Mouse (Mus musculus) Patski (cell line): ENCODE results near the gene Aip. TPM values are rescaled to one million over a fixed set of nuclear protein-coding genes. Genes with fewer than 3 reads are reported as not detected.
A peak's percentile ranks its signal among the peaks of the same experiment; 100 is the strongest.

Experiments used
- ATAC-seq: fragments of 100-300 bp; one replicate; pipeline ENCODE4 v1.8.0; 2021
- CTCF ChIA-PET: fragments of 350-600 bp; sonication (Branson Sonifier 250); formaldehyde crosslinking; loops from one replicate; lab custom pipeline; 2022; ENCODE audit warnings: inconsistent platforms; lab: Charles Lee
- POLR2A ChIA-PET: fragments of 350-600 bp; sonication (Branson Sonifier 250); formaldehyde crosslinking; loops from one replicate; lab custom pipeline; 2022; ENCODE audit warnings: antibody characterized with exemption, inconsistent platforms; lab: Charles Lee
- DNase-seq: peaks from one replicate; pipeline ENCODE4 v3.0.0-alpha.2; 2011; ENCODE audit warnings: low read depth, low spot score
- H3K27me3 ChIP-seq: fragments of 371-371 bp; one replicate; pipeline ENCODE4 v1.5.1; 2021
- CTCF ChIP-seq: fragments of 100-300 bp; IDR thresholded peaks from one replicate; pipeline ENCODE4 v1.5.1; 2021
- in situ Hi-C: fragments of 300-500 bp; cut with MboI; formaldehyde crosslinking; loops from 3 replicates; pipeline ENCODE4 v1.11.1; 2018; ENCODE audit warnings: low pct_unique_long_range_greater_than_20kb, mixed read lengths
- polyA plus RNA-seq: library from polyadenylated mRNA; unstranded; gene quantifications from one replicate; pipeline ENCODE4 v1.2.3, GENCODE M21; 2021

The Aip gene
- polyA plus RNA-seq, 1 experiment from 2014 or later = 149 TPM

DNA sequence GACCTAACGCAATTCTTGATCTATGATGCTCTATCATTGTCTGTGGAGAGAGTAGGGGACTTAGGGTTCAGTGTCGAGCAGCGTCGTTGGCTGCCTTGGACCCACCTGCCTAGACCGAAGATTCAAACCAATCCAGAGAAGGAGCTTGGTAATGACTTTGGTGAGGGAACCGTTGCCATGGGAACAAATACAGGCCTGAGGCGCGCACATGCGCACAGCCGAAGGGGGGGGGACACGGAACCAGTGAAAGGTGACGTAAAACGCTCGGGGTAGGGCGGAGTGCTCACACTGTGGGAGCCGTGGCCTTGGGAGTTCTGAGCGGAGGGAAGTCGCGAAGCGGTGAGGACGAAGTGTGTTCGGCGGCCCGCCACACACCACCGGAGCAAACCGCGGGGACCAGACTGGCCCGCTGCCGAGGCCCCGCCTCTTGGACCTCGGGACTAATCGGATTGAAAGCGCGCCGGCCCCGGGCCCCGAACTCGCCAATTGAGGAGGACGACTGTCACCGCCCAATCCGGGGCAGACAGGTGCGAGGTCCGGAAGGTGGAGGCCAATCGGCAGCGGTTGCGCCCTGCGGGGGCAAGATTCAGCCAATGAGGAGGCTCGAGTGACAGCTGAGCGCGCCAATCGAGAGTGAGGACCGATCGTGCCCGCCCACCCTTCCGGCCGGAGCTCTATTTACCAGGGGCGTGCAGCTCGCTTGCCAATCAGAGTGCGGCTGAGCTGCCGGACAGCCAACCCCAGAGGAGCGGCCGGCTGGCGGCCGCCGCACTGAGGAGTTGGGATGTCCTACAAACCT lies 28.8 kb downstream of the Aip start, which contains the start of gene Cdk2ap2:
TSS of gene Cdk2ap2 (plus strand) at position 541 of the 799 bp plus-strand sequence.
- DNase-seq = peak; percentile 97
- H3K27me3 ChIP-seq = no peaks in the 10 kb centered on the region
- ChIA-PET POLR2A (interaction anchor here (1.0 to 1.7 kb wide), 4 partner anchors 30 to 131 kb away, joined by 3 to 4 read pairs (median 3); partner anchors contain the start of genes AC109138.7 and Clcf1), CTCF (interaction anchor here (1.1 to 1.5 kb wide), 5 partner anchors 13 to 132 kb away, joined by 3 to 6 read pairs (median 3); no protein-coding TSS in a partner anchor)
- ATAC-seq = peak; percentile 88
- TF ChIP-seq CTCF = no peak
- in situ Hi-C loops = no loop called here

- H3K27me3 ChIP-seq = no peaks in the 10 kb centered on the region
- ChIA-PET POLR2A (interaction anchor here (1.1 kb wide), 1 partner anchor 67 kb away, joined by 6 read pairs; the partner anchor contains the start of gene Rps6kb2), CTCF (no interaction called here)
- no peak for TF ChIP-seq CTCF
- no peak for DNase-seq
- in situ Hi-C loops = no loop called here
- no peak for ATAC-seq
Observed at GRCm38 (mm10) chr19:4095802-4096201, 29.9 kb downstream of the Aip start.

DNA sequence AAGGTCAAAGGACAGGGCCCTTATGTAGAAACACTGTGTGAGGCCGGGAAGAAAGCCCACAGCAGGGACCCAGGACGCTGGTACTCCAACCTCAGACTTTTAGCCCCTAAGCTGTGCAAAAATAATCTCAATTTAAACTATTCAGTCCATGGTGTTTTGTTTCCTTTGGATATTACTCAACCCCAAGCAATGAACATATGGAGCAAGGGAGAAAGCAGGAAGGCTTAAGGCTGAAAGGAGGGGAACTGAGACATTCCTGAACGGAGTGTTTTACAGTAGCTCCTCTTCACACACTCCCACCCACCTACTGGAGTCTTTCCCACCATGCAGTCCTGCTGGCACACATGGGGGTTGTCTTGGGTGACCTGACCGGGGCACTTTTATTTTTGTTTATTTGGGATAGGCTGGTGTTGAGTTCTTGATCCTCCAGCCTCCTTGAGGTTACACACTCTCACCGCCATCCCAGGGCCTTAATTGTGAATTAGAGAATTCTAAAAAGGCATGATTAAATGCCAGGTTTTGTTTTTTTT lies 30.8 kb downstream of the Aip start:
- no peak for TF ChIP-seq CTCF
- ATAC-seq = no peak
- in situ Hi-C loops = no loop called here

GRCm38 (mm10) chr19:4094348-4094747 lies 31.3 kb downstream of the Aip start:
- ChIA-PET CTCF (interaction anchor here (1.7 kb wide), 1 partner anchor 9 kb away, joined by 4 read pairs; no protein-coding TSS in a partner anchor), POLR2A (no interaction called here)
- DNase-seq (no peak), ATAC-seq (no peak)
- peaks cover 2% of the 10 kb centered on the region for H3K27me3 ChIP-seq
- no peak for TF ChIP-seq CTCF
- in situ Hi-C loops = no loop called here

More for the DNA sequence above, 30.8 kb downstream of the Aip start:
- POLR2A ChIA-PET = interaction anchor here (1.1 kb wide), 1 partner anchor 68 kb away, joined by 6 read pairs; the partner anchor contains the start of gene Rps6kb2
- DNase-seq = no peak
- H3K27me3 ChIP-seq = no peaks in the 10 kb centered on the region
- CTCF ChIA-PET = interaction anchor here (1.7 kb wide), 1 partner anchor 9 kb away, joined by 4 read pairs; no protein-coding TSS in a partner anchor

GRCm38 (mm10) chr19:4093772-4094171 lies 31.9 kb downstream of the Aip start:
- no peak for DNase-seq
- TF ChIP-seq CTCF = no peak
- H3K27me3 ChIP-seq = peaks cover 2% of the 10 kb centered on the region
- in situ Hi-C loops = no loop called here
- ChIA-PET POLR2A (no interaction called here), CTCF (interaction anchor here (1.7 kb wide), 1 partner anchor 8 kb away, joined by 4 read pairs; no protein-coding TSS in a partner anchor)
- no peak for ATAC-seq

- ATAC-seq = no peak
- no peak for TF ChIP-seq CTCF
- POLR2A ChIA-PET = no interaction called here
- in situ Hi-C loops = no loop called here
- no peak for DNase-seq
- CTCF ChIA-PET = interaction anchor here (0.8 kb wide), 1 partner anchor 73 kb away, joined by 3 read pairs; no protein-coding TSS in a partner anchor
- peaks cover 2% of the 10 kb centered on the region for H3K27me3 ChIP-seq
Observed at GRCm38 (mm10) chr19:4092750-4093149, 32.9 kb downstream of the Aip start.

DNA sequence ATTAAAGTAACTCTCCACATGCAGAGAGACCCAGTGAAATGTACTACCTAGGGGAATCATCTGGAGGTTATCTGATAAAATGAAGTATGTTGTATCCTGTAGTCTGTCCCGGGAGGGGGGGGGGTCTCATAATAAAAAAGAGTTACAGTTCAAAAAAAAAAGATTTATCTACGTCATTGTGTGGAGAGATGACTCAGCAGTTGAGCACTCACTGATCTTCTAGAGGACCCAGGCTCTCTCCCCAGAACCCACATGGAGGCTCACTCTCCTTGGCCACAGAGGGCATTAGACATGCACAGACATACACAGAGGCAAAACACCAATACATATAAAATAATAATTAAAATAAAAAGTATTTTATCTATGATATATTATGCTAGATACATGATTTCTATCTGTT lies 34.3 kb downstream of the Aip start:
- ATAC-seq (no peak), DNase-seq (no peak)
- TF ChIP-seq CTCF = no peak
- POLR2A ChIA-PET = no interaction called here
- CTCF ChIA-PET = interaction anchor here (1.0 kb wide), 1 partner anchor 45 kb away, joined by 3 read pairs; no protein-coding TSS in a partner anchor
- in situ Hi-C loops = no loop called here
- peaks cover 2% of the 10 kb centered on the region for H3K27me3 ChIP-seq

GRCm38 (mm10) chr19:4090446-4090845 lies 35.2 kb downstream of the Aip start:
- DNase-seq (no peak), ATAC-seq (no peak)
- ChIA-PET CTCF (interaction anchor here (1.0 kb wide), 1 partner anchor 44 kb away, joined by 3 read pairs; no protein-coding TSS in a partner anchor), POLR2A (interaction anchor here (0.5 kb wide), 1 partner anchor 121 kb away, joined by 3 read pairs; no protein-coding TSS in a partner anchor)
- H3K27me3 ChIP-seq = peaks cover 2% of the 10 kb centered on the region
- no peak for TF ChIP-seq CTCF
- in situ Hi-C loops = no loop called here

- ATAC-seq (no peak), DNase-seq (no peak)
- in situ Hi-C loops = loop anchor here (5.0 kb wide), 2 partner anchors 37 to 72 kb away; no protein-coding TSS in a partner anchor
- CTCF ChIA-PET = interaction anchor here (0.9 to 1.4 kb wide), 2 partner anchors 14 to 37 kb away, joined by 3 to 4 read pairs; no protein-coding TSS in a partner anchor
- peaks cover 3% of the 10 kb centered on the region for H3K27me3 ChIP-seq
- TF ChIP-seq CTCF = no peak
- POLR2A ChIA-PET = no interaction called here
Observed at GRCm38 (mm10) chr19:4089128-4089527, 36.5 kb downstream of the Aip start.

- no peak for TF ChIP-seq CTCF
- DNase-seq (no peak), ATAC-seq (no peak)
- CTCF ChIA-PET = interaction anchor here (1.4 kb wide), 1 partner anchor 13 kb away, joined by 4 read pairs; no protein-coding TSS in a partner anchor
- H3K27me3 ChIP-seq = peaks cover 9% of the 10 kb centered on the region
- in situ Hi-C loops = loop anchor here (5.0 kb wide), 2 partner anchors 36 to 71 kb away; no protein-coding TSS in a partner anchor
- POLR2A ChIA-PET = no interaction called here
Observed at GRCm38 (mm10) chr19:4088146-4088545, 37.5 kb downstream of the Aip start.
